Mouse (Mus musculus) cerebellum, adult (tissue): ENCODE results near the gene Yod1.

Experiments
- ATAC-seq: cut with Nextera tagmentation; 2 replicates; pipeline ENCODE4 v1.9.2; 2017; ENCODE audit warnings: mild to moderate bottlenecking, moderate library complexity, mixed read lengths; ENCODE audit not compliant: insufficient number of reproducible peaks, low FRiP score, low TSS enrichment

Gene Yod1

DNA sequence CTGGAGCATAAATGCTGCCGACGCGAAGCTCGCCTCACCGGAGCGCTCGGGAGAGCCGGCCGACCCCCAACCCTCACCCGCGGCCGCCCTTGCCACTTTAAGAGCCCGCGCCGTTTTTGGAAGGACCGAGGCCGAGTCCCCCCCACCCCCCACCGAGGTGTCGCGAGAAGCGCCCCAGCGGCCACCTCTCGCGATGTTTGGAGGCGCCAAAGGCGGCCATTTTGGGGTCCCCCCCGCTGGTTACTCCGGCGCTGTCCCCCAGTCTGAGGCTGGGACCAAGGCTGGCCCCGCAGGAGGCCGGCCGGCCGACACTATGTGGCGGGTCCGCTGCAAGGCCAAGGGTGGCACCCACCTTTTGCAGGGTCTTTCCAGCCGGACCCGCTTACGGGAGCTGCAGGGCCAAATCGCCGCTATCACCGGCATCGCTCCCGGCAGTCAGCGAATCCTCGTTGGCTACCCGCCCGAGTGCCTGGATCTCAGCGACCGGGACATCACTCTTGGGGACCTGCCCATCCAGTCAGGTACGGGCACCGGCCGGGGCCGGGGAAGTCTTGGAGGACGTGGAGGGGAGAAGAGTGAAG, at the start of gene Yod1:
Gene Yod1 (plus strand): TSS at position 37 of the 581 bp plus-strand sequence.
- ATAC-seq, result peak; percentile 38

DNA sequence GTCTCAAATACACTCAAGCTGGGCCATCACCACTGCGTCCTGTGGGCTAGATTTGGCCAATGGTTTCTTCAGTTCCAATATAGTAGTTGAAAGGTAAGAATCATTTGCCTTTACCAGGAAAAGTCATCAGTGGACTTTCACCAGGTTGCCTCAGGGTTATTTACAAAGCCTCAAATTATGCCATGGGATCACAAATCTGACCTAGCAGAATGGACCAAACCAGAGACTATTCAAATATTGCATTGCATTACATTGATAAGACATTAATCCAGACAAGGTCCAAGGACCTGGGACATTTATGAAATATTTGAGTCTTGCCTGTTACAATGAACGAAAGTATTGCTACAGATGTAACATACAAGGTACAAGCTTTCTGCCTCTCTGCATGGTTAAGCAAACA, 38.6 kb upstream of the Yod1 start:
- no peak for ATAC-seq

DNA sequence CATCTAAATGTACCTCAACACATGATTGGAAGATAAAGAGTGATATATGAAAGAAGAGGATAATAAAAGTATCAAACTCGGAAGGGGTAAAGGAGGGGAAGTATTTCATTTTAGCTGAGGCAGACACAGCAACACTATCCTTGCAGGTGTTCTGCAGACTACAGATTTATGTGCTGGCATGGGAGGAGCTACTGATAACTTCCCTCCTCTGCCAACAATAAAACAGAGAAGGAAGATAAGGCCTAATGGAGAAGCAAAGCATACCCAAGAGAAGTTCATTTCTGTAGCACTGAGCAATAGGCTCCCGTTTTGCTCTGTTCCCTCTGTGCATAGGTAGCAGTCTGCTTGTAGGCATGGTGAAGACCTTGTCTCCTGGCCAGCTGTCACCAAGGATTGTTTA, 36.1 kb upstream of the Yod1 start:
- no peak for ATAC-seq

DNA sequence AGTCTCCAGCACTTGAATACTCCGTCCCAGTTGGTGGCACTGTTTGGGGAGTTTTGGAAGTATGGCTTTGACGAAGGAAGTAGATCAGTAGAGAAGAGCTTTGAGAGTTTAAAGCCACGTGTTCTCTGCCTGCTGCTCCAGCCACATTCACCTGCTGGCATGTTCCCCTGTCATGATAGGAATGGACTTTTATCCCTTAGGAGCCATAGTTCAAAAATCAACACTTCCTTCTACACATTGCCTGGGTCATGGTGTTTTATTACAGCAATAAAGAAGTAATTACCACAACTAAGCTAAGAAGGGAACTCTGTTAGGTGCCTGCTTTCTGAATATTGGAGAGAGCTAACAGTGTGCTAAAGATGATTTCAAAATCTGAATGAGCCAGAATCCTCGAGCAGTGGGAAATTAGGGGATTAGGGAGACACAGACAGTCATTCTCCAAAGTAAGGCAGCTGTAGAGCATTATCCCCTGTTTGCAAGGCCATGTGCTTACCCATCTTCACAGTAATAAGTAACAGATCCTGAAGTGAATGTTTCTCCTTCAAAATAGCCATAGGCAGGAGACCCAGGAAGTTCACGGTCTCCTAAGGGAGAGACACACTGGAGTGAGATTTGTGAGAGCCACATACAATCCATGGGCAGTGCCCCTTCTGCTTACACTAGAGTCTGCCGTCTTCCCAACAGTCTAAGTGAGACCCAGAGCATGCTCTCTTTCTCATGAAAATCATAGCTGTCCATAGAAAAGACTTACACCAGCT, 35.3 kb upstream of the Yod1 start:
- no peak for ATAC-seq

DNA sequence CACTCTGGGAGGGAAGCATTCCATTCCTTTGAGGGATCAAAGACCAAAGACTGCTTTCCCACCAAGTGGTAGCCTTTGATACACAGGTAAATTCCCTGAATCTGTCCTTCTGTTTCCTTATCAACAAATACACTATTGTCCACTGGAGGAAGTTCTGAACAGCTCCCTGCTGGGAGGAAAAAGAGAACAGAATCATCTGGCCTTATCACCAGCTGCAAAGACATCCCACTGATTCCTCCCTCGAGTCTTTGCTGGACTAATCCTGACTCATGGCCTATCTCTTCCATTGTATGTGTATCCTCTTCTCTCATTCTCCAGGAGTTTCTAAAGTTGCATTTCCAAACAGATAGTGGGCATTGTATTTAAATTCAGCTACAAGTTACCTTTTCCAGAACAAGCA, 33.2 kb upstream of the Yod1 start:
- ATAC-seq, result no peak

- no peak for ATAC-seq
Measured at GRCm38 (mm10) chr1:130698601-130699000, 18.5 kb upstream of the Yod1 start.

- 0 out of 2 replicates have a peak, but pooled peaks have one; percentile 28 for ATAC-seq
Measured at GRCm38 (mm10) chr1:130699937-130700633, 17.0 kb upstream of the Yod1 start.

DNA sequence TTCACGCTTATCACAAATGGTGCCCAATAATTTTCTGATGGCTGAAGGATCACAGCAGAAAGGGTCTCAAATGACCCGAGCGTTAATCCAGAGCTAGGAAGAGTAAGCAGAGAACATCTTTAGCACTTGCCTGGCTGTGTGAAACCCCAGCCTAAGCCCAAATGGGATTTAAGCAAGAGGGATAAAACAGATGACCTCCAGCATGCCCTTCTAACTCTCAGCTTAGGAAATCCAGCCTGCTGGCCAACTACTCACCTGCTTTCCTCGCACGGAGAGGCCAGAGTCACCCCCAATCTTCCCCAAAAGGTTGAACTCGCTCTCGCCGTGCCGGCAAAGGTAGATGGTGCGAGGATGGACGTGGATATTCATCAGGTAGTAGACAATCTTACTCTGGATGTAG, 15.2 kb upstream of the Yod1 start:
- no peak for ATAC-seq

GRCm38 (mm10) chr1:130703613-130704012, 13.5 kb upstream of the Yod1 start:
- ATAC-seq, result no peak

- ATAC-seq, result no peak
Measured at GRCm38 (mm10) chr1:130710283-130711080, 6.6 kb upstream of the Yod1 start.

DNA sequence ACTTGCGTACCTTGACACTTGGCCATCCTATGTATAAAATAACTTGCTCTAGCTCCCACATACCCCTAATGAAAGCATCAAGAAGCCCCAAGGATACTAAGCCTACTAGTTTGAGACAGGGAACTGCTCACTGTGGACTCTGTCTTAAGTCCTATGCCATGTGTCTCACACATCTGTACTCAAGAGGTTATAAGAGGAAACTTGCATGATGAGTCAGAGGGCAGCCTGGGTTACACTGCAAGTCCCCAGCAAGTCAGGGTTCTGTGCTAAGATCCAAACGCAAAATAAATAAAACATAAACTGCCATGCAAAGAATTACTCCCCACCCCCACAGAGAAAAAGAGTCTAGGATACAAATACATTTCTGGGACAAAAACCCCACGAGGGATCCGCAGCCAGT, 3.1 kb upstream of the Yod1 start:
- no peak for ATAC-seq

GRCm38 (mm10) chr1:130715561-130716217, 1.4 kb upstream of the Yod1 start, which contains the start of gene Gm29427:
Gene Gm29427, minus strand, starts transcription at chr1:130715799.
- peak; percentile 92 for ATAC-seq

GRCm38 (mm10) chr1:130716218-130716512, 962 bp upstream of the Yod1 start:
- ATAC-seq, result no peak; the same call in 1 of the 2 replicates

- ATAC-seq, result peak; percentile 5; the same call in 1 of the 2 replicates
Measured at GRCm38 (mm10) chr1:130716513-130717290, 425 bp upstream of the Yod1 start.

DNA sequence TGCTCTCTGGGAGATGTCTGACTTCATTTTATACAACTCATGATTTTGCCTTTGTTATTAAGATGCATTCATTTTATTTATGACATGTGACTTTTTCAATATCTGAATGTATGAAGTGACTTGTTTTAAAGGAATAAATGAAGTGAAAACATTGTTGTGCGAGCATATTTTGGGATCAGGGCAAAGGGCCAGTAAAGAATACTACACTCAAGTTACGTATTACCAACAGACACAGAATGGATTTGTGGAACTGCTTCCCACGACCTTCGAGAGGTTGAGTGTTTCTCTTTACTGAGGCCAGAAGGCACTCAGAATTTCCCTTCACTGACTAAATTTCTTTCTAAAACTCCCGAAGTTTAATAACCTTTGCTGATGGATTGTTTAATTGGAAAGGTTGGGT, 7.1 kb downstream of the Yod1 start:
- no peak for ATAC-seq

GRCm38 (mm10) chr1:130726396-130726795, 9.3 kb downstream of the Yod1 start:
- ATAC-seq, result no peak

GRCm38 (mm10) chr1:130728070-130728469, 10.9 kb downstream of the Yod1 start:
- no peak for ATAC-seq

DNA sequence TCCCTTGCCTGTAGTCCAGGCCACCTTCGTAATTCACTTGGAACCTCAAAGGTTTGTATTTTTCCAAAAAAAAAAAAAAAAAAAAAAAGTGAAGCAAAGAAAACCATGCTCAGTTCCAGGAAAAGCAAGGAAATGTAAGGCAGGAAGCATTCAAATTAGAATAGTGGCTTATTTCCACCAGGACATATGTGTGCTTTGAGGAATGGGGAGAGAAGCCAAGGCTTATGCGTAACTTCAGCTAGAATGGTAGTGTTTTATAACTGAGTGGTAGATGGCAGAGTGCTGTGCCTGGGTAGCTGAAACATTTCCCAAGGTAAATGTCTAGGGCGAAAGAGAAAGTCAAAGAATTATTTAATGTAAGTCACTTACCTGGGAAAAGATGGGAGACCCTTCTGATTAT, 11.6 kb downstream of the Yod1 start:
- ATAC-seq, result no peak

- ATAC-seq, result no peak
Measured at GRCm38 (mm10) chr1:130729153-130729552, 12.0 kb downstream of the Yod1 start, which contains the start of gene Pfkfb2. Gene Pfkfb2, minus strand, starts transcription at chr1:130729253.
